Mouse (Mus musculus) right cerebral cortex, postnatal 14 days (tissue): ENCODE results near the gene Ptges2.
A peak's percentile ranks its signal among the peaks of the same experiment; 100 is the strongest.

Experiments
- DNase-seq: peaks from one replicate; pipeline ENCODE4 v3.0.0; 2022

Gene Ptges2

DNA sequence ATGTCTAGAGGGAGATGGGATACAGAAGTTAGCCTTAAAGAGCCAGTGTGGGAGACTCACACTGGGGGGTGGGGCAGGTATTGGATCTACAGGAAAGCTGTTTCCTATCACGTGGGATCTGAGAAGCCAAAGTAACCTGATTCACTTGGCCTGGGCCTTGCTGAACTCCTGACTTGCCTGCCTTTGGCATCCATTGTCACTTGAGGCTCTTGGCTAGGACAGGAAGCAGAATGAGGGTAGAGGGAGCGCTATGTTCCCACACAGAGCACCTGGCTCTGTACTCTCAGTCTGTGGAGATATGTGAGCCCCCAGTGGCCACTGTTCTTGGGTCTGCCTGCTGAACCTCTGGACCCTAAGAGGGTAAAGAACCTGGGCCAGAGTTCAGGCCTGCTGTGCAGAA is 20.9 kb downstream of the Ptges2 start:
- no peak for DNase-seq

DNA sequence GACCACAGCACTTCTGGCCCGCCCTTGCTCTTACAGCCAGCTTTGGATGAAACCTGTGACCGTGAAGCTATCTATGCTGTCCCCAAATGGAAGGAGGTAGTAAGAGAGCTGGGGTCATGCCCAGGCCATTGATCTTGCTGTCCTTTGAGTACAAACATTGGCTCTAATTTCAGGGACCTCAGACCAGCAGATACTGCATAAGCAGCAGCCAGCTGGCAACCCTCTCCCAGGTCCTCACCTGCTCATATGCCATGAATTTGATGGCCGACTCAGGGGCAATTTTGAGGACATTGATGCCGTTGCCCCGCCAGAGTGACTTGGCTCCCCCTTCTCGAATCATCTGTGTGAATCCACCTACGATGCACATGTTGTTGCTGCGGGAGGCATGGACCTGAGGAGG is 21.8 kb downstream of the Ptges2 start:
- DNase-seq = no peak

DNA sequence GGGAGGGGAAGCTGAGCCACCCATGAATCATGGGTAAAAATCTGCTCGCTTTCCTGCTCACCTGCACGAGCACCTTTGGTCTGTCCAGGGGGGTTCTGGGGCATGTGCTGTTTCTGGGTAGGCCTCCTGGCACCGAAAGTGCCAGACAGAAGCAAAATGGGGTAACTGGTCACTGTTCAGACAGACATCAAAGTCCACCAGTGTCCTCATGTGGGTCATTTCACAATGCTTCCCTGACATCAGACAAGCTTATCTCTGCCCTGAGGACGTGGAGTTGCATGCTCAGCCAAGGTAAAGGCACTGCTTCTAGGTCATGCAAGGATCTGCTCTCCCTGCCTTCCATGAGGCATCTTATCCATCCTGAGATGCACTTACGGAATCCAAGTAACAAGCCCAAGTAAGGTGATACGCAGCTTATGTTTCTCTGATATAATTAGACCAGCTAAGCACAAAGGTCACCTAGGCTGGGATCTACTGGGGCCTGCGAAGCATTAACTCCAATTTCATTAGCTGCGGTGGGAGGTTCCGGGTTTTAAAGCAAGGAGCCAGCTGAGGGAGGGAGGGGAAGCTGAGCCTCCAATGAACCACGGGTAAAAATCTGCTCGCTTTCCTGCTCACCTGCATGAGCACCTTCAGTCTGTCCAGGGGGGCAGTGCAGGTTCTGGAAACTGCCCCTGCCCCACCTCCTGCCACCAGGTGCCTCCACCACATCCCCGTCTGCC is 22.9 kb downstream of the Ptges2 start:
- DNase-seq = no peak

DNA sequence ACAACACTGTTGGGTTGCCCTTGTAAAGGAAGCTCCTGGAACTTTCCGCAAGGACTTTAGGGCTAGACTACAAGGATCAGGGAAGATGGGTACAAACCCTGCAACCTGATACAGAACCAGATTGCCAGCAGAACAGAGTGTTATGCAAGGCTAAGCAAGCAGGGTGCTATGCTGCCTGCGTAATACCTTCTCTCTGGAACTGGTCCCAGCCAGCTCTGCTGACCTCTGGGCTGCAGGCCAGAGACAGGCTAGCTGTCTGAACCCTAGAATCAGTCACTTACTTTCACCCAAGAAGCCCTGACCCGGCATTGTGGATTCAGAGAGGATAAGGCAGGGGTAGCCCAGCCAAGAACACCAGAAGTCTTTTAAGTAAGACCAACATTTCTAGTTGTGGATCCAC is 23.7 kb downstream of the Ptges2 start:
- no peak for DNase-seq

DNA sequence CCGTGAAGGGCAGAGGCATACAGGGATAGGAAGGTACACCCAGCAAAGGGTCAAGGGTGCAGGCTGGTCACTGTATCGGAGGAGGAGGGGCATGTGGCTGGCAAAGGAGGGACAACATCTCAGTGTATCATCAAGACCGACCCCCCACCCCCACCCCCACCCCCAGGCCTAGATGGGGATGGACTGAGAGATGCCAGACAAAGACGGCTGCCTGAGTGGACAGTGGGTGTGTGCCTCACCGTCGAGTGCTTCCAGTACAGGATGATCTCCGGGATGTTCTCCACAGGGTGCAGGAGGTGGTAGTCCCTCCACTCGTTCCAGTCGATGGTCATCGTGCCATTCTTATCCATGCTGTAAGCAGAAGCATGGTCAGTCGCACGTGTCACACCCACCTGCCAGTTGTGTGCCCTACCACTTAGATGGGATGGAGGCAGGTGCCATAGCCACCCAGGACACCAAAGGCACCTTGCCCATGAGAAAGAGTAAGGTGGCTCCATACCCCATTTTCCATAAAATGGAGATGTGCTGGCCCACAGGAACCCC is 24.4 kb downstream of the Ptges2 start:
- no peak for DNase-seq

DNA sequence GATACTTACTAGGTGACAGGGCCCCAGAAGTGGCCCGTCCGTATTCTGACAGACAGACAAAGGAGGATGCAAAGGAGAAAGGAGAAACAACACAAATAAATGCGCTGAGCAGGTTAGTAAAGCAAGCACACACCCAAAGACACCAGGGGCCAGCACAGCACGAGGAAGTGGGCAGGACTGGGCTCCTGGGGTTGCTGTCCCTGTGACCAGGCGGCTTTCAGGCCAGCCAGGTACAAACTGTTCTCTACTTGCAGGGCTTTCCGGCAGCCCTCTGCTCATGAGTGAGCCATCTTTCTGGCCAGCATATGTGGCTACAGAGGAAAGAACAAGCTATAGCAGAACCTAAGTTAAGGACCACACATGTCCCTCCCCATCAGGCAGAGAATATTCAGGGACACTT is 25.0 kb downstream of the Ptges2 start:
- no peak for DNase-seq

DNA sequence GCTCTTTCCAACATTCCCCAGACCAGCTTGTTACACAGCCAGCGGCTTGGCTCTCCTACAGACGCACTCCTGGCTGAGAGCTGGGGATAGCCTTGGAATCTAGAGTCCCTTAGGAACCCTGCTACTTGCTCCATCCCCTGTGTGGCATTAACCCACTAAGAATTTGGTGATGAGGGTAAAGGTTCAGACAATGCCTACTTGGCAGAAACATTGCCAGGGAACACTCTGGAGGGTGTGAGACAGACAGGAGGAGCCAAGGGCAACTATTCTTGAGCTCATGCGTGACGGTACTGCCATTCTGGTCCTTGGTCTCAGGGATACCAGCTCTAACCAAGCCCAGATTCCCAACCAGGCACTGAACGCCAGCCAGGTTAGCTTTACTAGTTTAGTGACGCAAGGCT is 26.2 kb downstream of the Ptges2 start:
- DNase-seq = no peak

DNA sequence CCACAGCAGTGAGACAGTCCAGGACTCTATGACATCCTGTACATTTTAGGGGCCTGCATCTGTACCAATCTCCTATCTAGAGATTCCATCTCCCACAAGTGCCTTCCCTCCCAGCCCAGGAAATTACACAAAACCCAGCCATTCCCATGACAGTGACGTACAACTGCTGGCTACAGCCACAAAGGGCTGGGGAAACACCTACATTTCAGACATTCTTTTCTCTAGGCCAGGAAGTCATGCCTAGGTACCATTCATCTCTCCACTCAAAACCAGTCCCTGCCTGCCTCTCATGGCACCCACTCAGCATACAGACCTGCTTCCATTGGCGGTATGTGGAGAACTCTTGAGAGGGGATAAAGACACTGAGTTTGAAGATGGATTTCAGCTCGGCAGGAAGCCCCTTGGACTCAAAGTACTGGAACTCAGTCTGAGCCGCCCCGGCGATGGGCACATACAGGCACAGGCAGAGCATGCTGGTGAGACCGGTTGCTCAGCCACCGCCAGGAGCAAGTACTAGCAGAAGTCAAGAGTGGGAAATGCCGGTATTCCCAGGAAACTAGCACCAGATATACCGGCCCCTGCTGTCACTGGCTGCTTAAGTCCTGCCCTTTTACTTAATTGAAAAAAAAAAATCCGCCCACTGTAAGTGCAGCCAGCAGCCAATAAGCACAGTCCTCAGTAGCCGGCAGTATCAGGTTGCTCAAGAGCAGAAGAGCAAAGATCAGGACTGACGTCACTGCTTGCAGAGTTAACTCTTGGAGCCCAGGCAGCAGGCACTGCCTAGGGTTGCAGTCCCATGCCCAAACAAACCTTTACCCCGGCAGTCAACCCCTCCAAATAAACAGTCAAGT is 28.0 kb downstream of the Ptges2 start:
- DNase-seq = no peak

DNA sequence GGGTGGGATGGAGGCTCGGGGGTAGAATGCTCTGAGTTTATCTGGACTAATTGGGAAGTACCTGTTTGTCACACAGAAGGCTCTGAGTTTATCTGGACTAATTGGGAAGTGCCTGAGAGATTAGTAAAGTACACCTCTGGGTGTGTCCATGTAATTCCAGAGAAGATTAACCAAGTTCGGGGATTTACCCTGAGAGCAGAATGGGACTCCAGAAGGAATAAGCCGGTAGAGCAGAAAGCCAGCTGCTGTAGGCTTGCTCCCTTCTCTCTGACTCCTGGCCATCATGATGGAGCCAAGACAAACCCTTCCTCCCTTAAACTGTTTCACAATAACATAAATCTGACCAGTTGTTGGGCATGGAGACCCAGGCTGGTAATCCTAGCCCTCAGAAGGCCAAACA is 29.1 kb downstream of the Ptges2 start:
- DNase-seq = no peak

DNA sequence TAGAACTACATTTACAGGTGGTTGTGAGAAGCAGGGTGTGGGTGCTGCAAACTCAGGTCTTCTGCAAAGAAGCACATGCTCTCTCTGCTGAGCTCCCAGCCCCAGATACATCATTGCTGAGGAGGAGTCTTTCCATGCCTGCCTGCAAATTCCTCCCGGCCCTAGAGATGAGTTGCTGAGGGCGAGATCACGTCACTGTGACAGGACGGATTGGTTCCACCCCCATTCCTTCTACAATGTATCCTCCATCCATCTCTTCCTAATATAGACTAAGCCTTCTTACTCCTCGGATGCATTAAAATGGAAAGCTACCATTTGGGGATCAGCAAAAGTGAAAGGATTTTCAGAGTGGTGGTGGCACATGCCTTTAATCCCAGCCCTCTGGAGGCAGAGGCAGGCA is 29.9 kb downstream of the Ptges2 start:
- DNase-seq = no peak

DNA sequence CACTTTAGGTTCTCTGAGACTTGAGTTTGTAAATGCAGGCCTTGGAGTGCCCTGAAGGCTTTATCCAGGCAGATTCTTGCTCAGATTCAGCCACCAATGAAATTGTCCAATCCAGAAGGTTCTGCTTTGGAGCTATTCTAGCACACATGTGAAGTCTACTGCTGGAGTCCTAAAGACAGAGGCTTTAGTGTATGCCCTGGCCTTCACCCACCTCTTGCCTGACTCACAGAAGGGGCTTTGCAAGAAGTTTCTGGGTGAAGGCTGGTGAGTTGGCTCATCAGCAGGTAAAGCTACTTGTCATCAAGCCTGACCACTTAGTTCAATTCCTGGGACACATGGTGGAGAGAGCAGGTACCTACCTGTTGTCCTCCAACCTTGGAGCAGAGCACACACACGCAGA is 30.4 kb downstream of the Ptges2 start:
- no peak for DNase-seq

DNA sequence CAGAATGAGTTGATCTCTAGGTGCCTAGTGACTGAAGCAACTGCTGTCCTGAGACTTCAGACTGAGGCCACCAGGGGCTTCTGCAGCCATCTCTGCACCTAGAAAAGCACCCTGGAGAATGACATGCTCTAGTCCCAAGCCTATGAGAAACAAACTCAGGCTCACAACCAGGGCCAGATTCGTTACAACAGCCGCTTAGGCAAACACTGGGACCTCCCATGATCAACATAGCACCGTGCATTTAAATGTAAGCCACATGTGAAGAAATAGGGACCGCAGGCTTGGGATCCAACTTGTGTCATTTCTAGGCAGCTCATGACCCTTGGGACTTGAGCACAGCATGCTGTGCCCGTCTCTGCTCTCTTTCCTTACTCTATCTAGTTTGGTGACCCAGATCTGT is 32.0 kb downstream of the Ptges2 start:
- DNase-seq = no peak

DNA sequence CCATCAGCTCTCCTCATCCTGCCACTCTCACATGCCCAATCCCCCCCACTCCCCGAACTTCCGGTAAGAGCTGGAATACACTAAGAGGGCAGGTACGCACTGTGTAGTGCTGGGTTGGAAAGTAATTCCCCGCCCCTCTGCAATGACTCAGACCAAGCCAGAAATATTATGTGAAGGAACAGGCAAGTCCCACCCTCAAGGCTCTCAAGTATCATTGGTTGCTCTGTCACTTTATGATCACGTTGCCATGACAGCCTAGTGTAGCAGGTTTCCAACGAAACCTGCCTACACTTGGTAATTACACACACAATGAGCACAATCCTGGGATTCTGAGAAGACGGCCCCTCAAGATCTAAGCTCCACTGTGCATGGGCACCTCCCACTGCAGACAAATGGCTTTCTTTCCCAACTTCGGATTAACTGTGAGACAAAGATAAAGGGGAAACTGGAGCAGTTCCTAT is 32.6 kb downstream of the Ptges2 start:
- DNase-seq = no peak

DNA sequence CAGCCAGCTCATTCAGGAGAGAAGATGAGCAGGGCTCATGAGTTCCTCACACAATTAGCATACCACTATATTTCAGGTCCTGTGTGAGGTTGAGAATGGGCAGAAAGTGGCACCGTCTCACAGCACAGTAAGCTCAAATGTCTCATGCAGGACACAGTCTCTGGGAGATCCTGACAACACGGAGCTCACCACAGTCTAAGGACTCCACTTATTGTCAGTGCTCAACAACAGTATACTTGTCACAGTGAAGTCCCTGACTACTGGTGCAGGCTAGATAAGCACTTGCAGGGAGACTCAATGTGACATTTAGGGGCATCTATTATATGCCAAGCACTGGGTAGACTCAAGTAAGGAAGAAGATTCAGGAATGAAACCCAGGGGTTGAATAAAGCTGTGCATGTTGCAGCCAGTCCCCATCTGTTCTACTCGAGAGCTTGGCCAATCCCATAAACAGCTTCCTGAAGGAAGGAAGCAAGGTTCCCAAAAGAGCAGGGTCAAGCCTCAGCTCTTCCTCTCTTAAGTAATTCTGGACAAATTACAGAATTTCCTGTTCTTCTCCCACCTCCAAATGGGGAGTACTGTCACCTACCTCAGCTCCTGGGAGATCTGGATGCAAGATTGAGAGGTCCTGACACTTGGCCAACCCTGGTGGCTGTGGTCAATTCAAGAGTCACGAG is 33.7 kb downstream of the Ptges2 start:
- DNase-seq = no peak

DNA sequence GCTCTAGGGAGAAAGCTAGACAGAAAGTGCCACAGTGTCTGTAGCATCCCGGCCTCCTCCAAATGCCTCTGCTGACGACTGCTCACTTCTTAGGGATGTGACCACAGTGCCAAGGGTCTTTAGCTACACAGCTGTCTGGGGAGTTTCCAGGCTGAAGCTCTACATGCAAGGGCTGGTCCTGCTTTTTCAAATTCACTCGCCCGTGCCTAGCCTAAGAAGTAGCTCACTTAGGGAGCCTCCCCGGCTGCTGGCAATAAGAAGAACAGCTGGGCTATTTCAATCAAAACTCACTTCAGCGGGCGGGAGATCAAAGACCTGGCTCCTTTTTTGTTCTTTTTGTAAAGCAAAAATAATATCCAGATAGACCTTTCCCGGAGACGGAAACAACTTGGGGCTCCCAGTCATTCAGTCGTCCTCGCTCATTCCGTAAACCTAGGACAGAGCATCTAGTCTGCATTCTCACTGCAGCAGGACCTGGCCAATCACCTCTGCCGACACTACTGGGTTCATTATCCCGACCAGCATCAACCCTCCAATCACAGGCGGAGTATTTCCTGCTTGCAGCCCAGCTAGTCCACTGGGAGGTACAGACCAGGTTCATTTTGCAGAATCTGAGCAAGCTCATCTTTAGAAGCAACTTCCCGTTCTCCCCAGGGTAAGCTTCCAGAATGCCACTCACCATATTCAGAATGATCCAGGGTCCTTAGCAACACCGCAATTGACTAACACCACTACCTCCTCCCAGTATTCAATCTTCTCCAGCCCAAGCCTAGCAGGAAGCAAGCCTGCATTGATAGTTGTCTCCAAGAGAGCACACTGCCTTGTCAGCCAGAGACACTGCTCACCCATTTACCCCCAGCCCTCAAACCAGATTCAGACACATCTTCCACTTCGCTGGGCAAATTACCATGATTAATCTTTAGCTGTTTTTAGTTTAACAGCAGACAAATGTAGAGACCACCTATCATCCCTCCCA is 35.3 kb downstream of the Ptges2 start:
- peak; percentile 75 for DNase-seq

DNA sequence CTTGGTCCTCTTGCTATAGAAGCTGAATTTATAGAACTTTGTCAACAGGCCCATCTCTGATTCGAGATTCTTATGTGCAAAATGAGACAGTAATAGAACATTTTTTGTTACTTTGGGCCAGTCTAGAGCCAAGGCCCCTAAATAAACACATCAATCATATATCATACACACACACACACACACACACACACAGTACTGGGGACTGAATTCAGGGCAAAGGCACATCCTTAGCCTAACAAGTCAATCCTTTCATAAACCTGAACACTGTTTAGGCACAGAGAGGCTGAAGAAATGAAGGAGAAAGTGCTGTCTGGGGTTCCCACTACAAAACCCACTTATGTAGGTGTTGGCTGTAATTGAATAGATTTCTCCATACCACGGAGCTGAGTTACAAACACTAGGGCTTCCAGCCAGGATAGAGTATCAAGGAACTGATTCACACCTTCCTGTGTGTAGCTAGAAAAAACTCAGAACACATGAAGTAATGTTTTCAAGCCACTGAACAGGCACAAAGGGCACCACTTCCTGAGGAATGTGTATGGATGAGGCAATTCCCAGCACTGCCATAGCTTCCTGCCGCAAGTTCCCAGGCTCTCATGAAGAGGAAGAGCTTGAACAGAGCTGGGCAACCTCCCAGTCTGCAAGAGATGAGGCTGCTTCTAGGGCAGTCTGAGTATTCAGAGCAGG is 41.1 kb downstream of the Ptges2 start:
- DNase-seq = no peak

DNA sequence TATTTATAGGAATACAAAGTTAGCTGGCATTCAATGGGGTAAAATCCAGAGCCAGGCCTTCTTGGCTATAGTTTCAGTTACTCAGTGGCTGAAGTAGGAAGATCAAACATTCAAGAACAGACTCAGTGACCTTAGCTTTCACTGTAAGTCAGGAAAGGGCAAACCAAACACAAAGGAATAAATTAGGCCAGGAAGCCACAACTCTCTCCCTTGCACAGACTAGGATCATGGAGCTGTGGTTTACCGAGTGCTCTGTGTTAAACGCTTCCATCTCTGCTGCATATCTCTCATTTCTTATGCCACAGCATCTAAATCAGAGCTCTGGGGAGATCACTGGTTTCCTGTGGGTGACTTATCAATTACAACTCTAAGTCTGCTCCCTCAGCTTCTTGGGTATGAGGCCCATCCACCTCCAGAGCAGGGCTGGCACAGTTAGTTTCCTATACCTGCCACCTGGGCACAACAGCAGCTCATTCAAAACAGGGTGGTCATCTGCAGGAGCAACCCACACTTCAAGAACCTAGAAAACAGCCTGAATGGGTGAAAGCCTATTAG is 42.0 kb downstream of the Ptges2 start:
- DNase-seq = no peak

DNA sequence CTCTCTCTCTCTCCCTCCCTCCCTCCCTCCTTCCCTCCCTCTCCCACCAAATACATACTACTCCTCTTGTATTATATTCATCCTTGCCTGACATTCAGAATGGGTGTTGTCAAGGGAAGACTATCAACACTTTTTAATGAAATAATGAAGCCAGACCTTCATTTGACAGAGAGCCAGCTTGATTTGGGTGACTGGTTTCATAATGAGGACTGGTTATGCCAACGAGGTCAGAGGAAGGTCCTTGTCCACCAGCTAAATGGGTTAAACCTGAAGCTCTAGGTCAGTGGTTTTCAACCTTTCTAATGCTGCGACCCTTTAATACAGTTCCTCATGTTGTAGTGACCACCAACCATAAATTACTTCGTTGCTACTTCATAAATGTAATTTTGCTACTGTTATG is 43.0 kb downstream of the Ptges2 start:
- DNase-seq = no peak

DNA sequence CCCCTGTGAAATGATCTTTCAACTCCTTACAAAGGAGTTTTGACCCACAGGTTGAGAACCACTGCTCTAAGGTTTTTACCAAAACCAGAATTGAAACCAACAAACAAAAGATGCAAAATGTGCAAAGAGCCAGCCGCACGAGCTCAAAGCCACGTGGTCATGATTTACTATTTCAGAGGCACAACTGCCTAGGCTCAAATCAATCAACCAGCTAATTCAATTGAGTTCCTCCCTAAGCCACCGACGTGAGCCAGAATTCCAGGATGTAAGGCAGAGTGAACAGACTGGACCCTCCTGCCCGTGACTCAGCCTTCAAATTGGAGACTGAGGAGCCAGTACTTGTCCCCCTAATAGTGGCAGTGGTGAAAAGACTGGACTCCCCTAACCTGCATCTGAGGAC is 43.5 kb downstream of the Ptges2 start:
- no peak for DNase-seq

DNA sequence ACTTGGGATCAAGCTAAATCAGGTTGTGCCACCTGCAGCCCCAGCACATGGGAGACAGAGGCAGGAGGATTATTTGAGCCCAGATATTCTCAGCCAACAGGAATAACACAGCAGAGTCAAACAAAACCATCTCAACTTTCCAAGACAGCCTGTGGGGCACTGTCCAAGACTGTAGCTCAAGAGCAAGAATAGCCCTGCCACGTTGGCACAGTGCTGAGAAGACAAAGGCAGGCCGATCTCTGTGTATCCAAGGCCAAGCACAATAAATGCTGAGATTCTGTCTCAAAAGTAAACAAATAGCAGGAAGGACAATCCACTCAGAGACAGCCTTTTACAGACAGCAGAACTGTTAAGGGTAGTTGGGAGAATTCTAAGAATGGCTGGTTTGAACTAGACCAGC is 44.5 kb downstream of the Ptges2 start:
- no peak for DNase-seq

DNA sequence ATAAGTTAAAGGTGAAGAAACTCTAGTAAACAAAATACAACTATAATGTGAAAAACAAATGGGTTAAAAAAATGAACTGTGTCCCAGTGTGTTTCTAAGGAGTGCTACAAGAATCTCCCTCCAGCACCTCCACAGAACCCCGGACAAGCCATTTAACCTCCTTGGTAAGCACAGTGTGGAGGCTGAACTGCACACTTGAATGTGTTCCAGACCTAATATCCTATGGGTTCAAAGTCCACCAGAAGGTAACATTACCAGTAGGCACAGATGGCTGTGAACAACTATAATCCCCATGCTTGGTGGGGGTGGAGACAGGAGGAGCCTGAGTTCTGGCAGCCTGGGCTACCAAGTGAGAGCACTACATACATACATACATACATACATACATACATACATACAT is 44.9 kb downstream of the Ptges2 start:
- DNase-seq = no peak
